Mouse (Mus musculus): ENCODE data around the gene Slc13a3. TPM values are rescaled to one million over a fixed set of nuclear protein-coding genes. Genes with fewer than 3 reads are reported as not detected.

Slc13a3 gene
- total RNA-seq, 2 experiments from 2014 or later = 0.91 TPM; not detected in 1

- no peak for ATAC-seq (replicated peaks; ENCODE audit: low FRiP score, poor library complexity, severe bottlenecking)
Observed at GRCm38 (mm10) chr2:165371066-165371465, 102.0 kb downstream of the Slc13a3 start.

GRCm38 (mm10) chr2:165370348-165370747, 102.7 kb downstream of the Slc13a3 start:
- ATAC-seq (replicated peaks; ENCODE audit: low FRiP score, poor library complexity, severe bottlenecking) = no peak

GRCm38 (mm10) chr2:165368496-165368895, 104.5 kb downstream of the Slc13a3 start, which contains the start of gene Zfp663:
Gene Zfp663, minus strand, starts transcription at chr2:165368729.
- no peak for ATAC-seq (replicated peaks; ENCODE audit: low FRiP score, poor library complexity, severe bottlenecking)

GRCm38 (mm10) chr2:165367868-165368439, 105.1 kb downstream of the Slc13a3 start:
- no peak for ATAC-seq (replicated peaks; ENCODE audit: low FRiP score, poor library complexity, severe bottlenecking)

GRCm38 (mm10) chr2:165367047-165367520, 105.9 kb downstream of the Slc13a3 start:
- ATAC-seq (replicated peaks; ENCODE audit: low FRiP score, poor library complexity, severe bottlenecking) = no peak

- peak; percentile 57 for ATAC-seq (replicated peaks; ENCODE audit: low FRiP score, poor library complexity, severe bottlenecking)
Observed at GRCm38 (mm10) chr2:165364334-165365091, 108.5 kb downstream of the Slc13a3 start.

GRCm38 (mm10) chr2:165363282-165363681, 109.7 kb downstream of the Slc13a3 start:
- no peak for ATAC-seq (replicated peaks; ENCODE audit: low FRiP score, poor library complexity, severe bottlenecking)

- no peak for ATAC-seq (replicated peaks; ENCODE audit: low FRiP score, poor library complexity, severe bottlenecking)
Observed at GRCm38 (mm10) chr2:165360861-165361260, 112.2 kb downstream of the Slc13a3 start.

Other genes starting within 250 kb of the Slc13a3 start
- gene Cdh22, start 238.4 kb downstream of the Slc13a3 start, total RNA-seq (2015; ENCODE audit: low replicate concordance) = not detected in 2 replicates
- not detected in 2 replicates for gene Cdh22, start 238.4 kb downstream of the Slc13a3 start, total RNA-seq (2017; ENCODE audit: low replicate concordance)
- 11.9 and 18.0 TPM in 2 replicates for gene Slc35c2, start 185.4 kb downstream of the Slc13a3 start, total RNA-seq (2015; ENCODE audit: low replicate concordance)
- 5.2 and 10.5 TPM in 2 replicates for gene Slc35c2, start 185.4 kb downstream of the Slc13a3 start, total RNA-seq (2017; ENCODE audit: low replicate concordance)
- gene Elmo2, start 146.8 kb downstream of the Slc13a3 start, total RNA-seq (2015; ENCODE audit: low replicate concordance) = 16.3 and 25.9 TPM in 2 replicates
- 8.6 and 13.1 TPM in 2 replicates for gene Elmo2, start 146.8 kb downstream of the Slc13a3 start, total RNA-seq (2017; ENCODE audit: low replicate concordance)
- gene Zfp663, start 104.5 kb downstream of the Slc13a3 start, total RNA-seq (2015; ENCODE audit: low replicate concordance) = not detected in 2 replicates
- gene Zfp663, start 104.5 kb downstream of the Slc13a3 start, total RNA-seq (2017; ENCODE audit: low replicate concordance) = not detected in 2 replicates
- not detected in 2 replicates for gene Zfp334, start 85.0 kb downstream of the Slc13a3 start, total RNA-seq (2015; ENCODE audit: low replicate concordance)
- gene Zfp334, start 85.0 kb downstream of the Slc13a3 start, total RNA-seq (2017; ENCODE audit: low replicate concordance) = not detected in 2 replicates
- gene Ocstamp, start 72.8 kb downstream of the Slc13a3 start, total RNA-seq (2015; ENCODE audit: low replicate concordance) = not detected in 2 replicates
- gene Ocstamp, start 72.8 kb downstream of the Slc13a3 start, total RNA-seq (2017; ENCODE audit: low replicate concordance) = not detected in 2 replicates
- gene Trp53rka, start 20.1 kb upstream of the Slc13a3 start, total RNA-seq (2015; ENCODE audit: low replicate concordance) = not detected in 2 replicates
- gene Trp53rka, start 20.1 kb upstream of the Slc13a3 start, total RNA-seq (2017; ENCODE audit: low replicate concordance) = 1.4 and 2.9 TPM in 2 replicates
- gene Slc2a10, start 30.6 kb upstream of the Slc13a3 start, total RNA-seq (2015; ENCODE audit: low replicate concordance) = not detected in 2 replicates
- not detected in 2 replicates for gene Slc2a10, start 30.6 kb upstream of the Slc13a3 start, total RNA-seq (2017; ENCODE audit: low replicate concordance)
- gene Eya2, start 121.8 kb upstream of the Slc13a3 start, total RNA-seq (2015; ENCODE audit: low replicate concordance) = not detected in 2 replicates
- gene Eya2, start 121.8 kb upstream of the Slc13a3 start, total RNA-seq (2017; ENCODE audit: low replicate concordance) = 0.77 TPM in 1 of 2 replicates, not detected in the other